Mouse (Mus musculus) erythroblast, embryonic 14.5 days (primary cell): ENCODE measurements around the gene Kremen1. TPM values are rescaled to one million over a fixed set of nuclear protein-coding genes. Genes with fewer than 3 reads are reported as not detected.

Source experiments
- H3K27me3 ChIP-seq: 2 replicates; pipeline ENCODE4 v1.6.1; 2012; ENCODE audit warnings: inconsistent platforms; ENCODE audit not compliant: control insufficient read depth
- H3K36me3 ChIP-seq: 2 replicates; pipeline ENCODE4 v1.6.1; 2012; ENCODE audit warnings: mild to moderate bottlenecking, inconsistent platforms; ENCODE audit not compliant: control insufficient read depth
- H3K4me1 ChIP-seq: 2 replicates; pipeline ENCODE4 v1.6.1; 2012; ENCODE audit warnings: inconsistent platforms; ENCODE audit not compliant: control insufficient read depth
- H3K4me3 ChIP-seq: replicated peaks from 2 replicates; pipeline ENCODE3; 2012; ENCODE audit warnings: moderate library complexity, mild to moderate bottlenecking, inconsistent platforms
- H3K9me3 ChIP-seq: 2 replicates; pipeline ENCODE4 v1.6.1; 2012; ENCODE audit warnings: low read length, inconsistent platforms, mixed read lengths; ENCODE audit not compliant: control insufficient read depth
- GATA1 ChIP-seq: IDR thresholded peaks from 2 replicates; pipeline ENCODE4 v1.6.1; 2012; ENCODE audit warnings: low read length, inconsistent platforms, mixed read lengths
- TAL1 ChIP-seq: IDR thresholded peaks from 3 replicates; pipeline ENCODE4 v1.6.1; 2012; ENCODE audit warnings: low read length, inconsistent platforms, mixed read lengths
- polyA plus RNA-seq: library from polyadenylated mRNA; stranded (reverse); fragments of >175 nt; gene quantifications from 2 replicates; pipeline ENCODE4 v1.2.3, GENCODE M21; 2012

The Kremen1 gene
- polyA plus RNA-seq, 1 experiment, result 0.07 TPM

DNA sequence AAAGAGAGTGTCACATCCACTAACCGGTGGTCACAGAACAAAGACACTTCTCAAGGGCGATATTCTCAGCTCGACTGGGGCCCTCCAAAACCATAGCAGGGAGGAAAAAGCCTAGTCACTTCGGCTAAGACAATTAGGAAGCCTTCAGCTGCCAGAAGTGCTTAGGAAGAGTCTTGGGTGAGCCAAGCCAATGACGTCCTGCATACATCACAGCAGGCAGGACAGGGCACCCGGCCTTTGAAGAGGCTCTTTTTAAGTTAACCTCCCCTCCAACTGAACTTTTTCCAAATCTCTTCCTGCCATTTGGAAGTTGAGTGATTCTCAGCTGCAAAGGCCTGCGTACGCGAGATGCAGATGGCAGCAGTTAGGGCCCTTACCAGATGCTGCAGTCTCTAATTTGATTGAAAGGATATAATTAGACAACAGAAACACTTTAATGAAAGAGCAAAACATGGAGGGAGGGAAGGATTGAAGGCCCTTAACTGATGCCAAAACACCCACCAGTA lies 5.8 kb downstream of the Kremen1 start:
- H3K27me3 ChIP-seq, result peaks cover 23% of the 10 kb centered on the region
- no peaks in the 10 kb centered on the region for H3K36me3 ChIP-seq
- TF ChIP-seq TAL1 (no peak), GATA1 (no peak)
- H3K9me3 ChIP-seq, result no peaks in the 10 kb centered on the region
- no peak overlapping the region for H3K4me3 ChIP-seq
- H3K4me1 ChIP-seq, result peaks cover 16% of the 10 kb centered on the region

GRCm38 (mm10) chr11:5254016-5254415 lies 7.3 kb downstream of the Kremen1 start:
- H3K4me1 ChIP-seq, result peaks cover 20% of the 10 kb centered on the region
- H3K27me3 ChIP-seq, result peaks cover 8% of the 10 kb centered on the region
- no peak for TF ChIP-seq TAL1
- no peak for TF ChIP-seq GATA1
- H3K36me3 ChIP-seq, result no peaks in the 10 kb centered on the region
- H3K9me3 ChIP-seq, result no peaks in the 10 kb centered on the region
- no peak overlapping the region for H3K4me3 ChIP-seq

- Histone ChIP-seq H3K9me3 (no peaks in the 10 kb centered on the region), H3K4me1 (peaks cover 25% of the 10 kb centered on the region), H3K4me3 (no peak overlapping the region), H3K36me3 (no peaks in the 10 kb centered on the region), H3K27me3 (peaks cover 3% of the 10 kb centered on the region)
- TF ChIP-seq GATA1 (no peak; the same call in 1 of the 2 replicates), TAL1 (no peak)
Observed at GRCm38 (mm10) chr11:5253528-5253927, 7.8 kb downstream of the Kremen1 start.

DNA sequence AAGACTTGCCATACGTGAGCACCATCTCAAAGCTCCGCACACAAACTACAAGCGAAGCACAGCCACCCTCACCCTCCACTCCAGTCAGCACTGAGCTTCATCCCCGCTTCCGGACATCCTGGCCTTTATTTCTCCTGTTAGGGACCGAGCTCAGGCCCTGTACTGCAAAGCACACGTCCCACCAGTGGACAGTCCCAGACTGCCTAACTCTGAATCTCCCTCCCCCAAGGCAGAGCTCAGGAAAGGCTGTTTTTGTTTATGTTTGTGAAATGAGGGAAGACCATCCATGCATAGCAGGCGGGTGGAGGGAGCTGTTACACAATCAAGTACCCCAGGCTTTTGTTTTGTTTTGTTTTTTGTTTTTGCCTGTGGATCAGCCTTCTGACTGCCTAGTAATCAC lies 8.6 kb downstream of the Kremen1 start:
- Histone ChIP-seq H3K27me3 (no peaks in the 10 kb centered on the region), H3K36me3 (no peaks in the 10 kb centered on the region), H3K4me1 (peaks cover 29% of the 10 kb centered on the region), H3K4me3 (no peak overlapping the region), H3K9me3 (no peaks in the 10 kb centered on the region)
- TF ChIP-seq GATA1 (no peak), TAL1 (no peak)

DNA sequence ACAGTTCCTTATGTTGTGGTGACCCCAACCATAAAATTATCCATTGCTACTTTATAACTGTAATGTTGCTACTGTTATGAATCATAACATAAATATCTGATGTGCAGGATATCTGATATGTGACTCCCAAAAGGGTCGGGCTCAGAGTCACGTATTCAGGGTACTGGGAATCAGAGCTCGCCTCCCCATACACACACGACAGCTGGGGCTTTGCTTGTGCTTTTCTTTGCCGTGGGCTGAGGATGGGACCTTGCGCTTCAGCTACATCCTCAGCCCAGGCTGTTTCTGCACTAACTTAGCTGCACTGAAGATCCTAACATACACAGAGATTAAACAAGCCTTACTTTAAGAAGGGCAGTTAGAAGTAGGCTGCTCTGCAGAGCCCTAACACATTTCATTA lies 10.2 kb downstream of the Kremen1 start:
- no peaks in the 10 kb centered on the region for H3K27me3 ChIP-seq
- TF ChIP-seq TAL1 (no peak), GATA1 (no peak)
- no peaks in the 10 kb centered on the region for H3K9me3 ChIP-seq
- peaks cover 39% of the 10 kb centered on the region for H3K4me1 ChIP-seq
- H3K4me3 ChIP-seq, result no peak overlapping the region
- no peaks in the 10 kb centered on the region for H3K36me3 ChIP-seq

GRCm38 (mm10) chr11:5248200-5248599 lies 13.2 kb downstream of the Kremen1 start:
- Histone ChIP-seq H3K9me3 (no peaks in the 10 kb centered on the region), H3K4me3 (no peak overlapping the region), H3K4me1 (peaks cover 48% of the 10 kb centered on the region), H3K27me3 (no peaks in the 10 kb centered on the region), H3K36me3 (no peaks in the 10 kb centered on the region)
- TF ChIP-seq TAL1 (no peak), GATA1 (no peak)

- Histone ChIP-seq H3K4me1 (peaks cover 48% of the 10 kb centered on the region), H3K36me3 (no peaks in the 10 kb centered on the region), H3K27me3 (no peaks in the 10 kb centered on the region), H3K9me3 (no peaks in the 10 kb centered on the region), H3K4me3 (no peak overlapping the region)
- TF ChIP-seq GATA1, result no peak
- no peak for TF ChIP-seq TAL1
Observed at GRCm38 (mm10) chr11:5245431-5245830, 15.9 kb downstream of the Kremen1 start.

DNA sequence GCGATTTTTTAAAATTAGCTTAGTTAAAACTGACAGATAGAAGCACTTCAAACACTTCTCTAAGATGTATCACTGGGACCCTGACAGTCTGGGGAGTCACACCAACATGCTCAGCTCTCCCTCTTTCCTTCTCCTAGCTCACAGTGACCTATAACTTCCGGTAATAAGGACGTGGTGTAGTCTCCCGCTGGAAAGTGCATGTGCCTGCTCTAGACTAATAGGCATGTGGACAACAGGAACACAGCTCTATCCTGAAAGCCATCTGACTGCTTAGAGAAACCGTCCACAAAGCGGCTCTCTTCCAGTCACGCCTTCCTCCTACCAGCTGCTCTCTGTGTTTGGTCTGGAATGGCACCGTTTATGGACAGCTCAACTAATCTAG lies 16.6 kb downstream of the Kremen1 start:
- Histone ChIP-seq H3K4me3 (no peak overlapping the region), H3K4me1 (peaks cover 52% of the 10 kb centered on the region)

DNA sequence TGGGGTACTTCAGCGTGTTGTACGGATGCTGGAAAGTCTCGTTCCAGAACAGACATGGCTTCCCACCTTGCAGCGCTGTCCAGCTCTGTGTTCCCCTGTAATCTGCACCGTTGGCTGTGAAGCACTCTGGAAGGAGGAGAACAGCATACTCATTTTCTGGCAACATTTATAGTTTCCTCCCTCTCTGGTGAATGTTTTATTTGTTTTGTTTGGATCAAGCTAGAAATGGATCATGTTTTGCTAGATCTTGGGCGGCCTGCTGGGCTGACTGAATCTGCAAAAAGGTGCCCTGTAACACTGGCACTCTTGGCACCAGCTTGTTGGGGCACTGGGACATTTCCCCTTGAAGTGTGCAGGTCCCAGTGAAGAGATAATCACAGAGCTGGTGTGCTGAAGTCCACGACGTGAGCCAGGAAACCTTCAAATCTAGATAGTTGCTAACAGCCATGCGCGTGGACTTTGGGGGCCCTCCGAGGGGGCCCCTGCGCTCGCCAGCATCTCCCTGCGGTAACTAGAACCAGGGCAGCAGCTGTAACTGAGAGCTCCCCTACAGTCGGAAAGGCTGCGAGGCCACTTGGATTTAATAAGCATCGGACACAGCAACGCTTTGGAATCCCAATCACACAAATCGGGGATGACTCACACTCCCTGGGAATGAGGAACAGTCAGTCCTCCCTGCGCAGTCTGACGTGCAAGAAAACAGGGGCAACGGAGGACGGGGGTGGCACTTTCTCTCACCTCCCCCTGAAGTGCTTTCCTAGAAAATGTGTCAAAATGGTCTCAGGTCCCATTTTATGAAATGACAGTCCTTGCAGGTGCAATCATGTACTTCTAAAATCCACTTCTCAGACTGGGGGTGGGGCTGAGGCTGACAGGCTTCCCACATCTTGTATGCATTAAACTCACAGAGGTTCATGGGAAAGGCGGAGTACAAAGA lies 17.3 kb downstream of the Kremen1 start:
- peaks cover 52% of the 10 kb centered on the region for H3K4me1 ChIP-seq
- no peak for TF ChIP-seq TAL1
- no peak for TF ChIP-seq GATA1
- no peaks in the 10 kb centered on the region for H3K9me3 ChIP-seq
- H3K27me3 ChIP-seq, result no peaks in the 10 kb centered on the region
- no peaks in the 10 kb centered on the region for H3K36me3 ChIP-seq
- H3K4me3 ChIP-seq, result no peak overlapping the region

More for the DNA sequence above, 16.6 kb downstream of the Kremen1 start:
- H3K36me3 ChIP-seq, result no peaks in the 10 kb centered on the region
- H3K9me3 ChIP-seq, result no peaks in the 10 kb centered on the region
- H3K27me3 ChIP-seq, result no peaks in the 10 kb centered on the region
- no peak for TF ChIP-seq GATA1
- TF ChIP-seq TAL1, result no peak

DNA sequence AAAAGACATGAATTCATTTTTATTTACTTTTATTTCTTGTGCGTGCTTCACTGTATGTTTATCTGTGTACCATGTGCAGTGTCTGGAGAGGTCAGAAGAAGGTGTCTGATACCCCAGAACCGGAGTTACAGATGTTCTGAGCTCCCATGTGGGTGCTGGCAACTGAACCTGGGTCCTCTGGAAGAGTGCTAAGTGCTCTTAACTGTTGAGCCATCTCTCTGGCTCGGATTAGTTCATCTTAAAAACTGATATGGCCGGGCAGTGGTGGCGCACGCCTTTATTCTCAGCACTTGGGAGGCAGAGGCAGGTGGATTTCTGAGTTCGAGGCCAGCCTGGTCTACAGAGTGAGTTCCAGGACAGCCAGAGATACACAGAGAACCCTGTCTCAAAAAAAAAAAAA lies 18.1 kb downstream of the Kremen1 start:
- H3K9me3 ChIP-seq, result no peaks in the 10 kb centered on the region
- no peaks in the 10 kb centered on the region for H3K27me3 ChIP-seq
- no peak for TF ChIP-seq GATA1
- TF ChIP-seq TAL1, result no peak
- no peak overlapping the region for H3K4me3 ChIP-seq
- H3K4me1 ChIP-seq, result peaks cover 44% of the 10 kb centered on the region
- H3K36me3 ChIP-seq, result no peaks in the 10 kb centered on the region
